Mouse (Mus musculus) ES-E14 (cell line): ENCODE data around the gene Tnfrsf9.

ENCODE experiments used
- HCFC1 ChIP-seq: IDR thresholded peaks from 2 replicates; pipeline ENCODE4 v1.6.1; 2012; ENCODE audit warnings: low read length, inconsistent platforms, borderline replicate concordance; ENCODE audit not compliant: insufficient read depth
- MAFK ChIP-seq: IDR thresholded peaks from 2 replicates; pipeline ENCODE4 v1.6.1; 2014; ENCODE audit warnings: mild to moderate bottlenecking, low read depth, low read length, inconsistent platforms; ENCODE audit not compliant: insufficient read depth

DNA sequence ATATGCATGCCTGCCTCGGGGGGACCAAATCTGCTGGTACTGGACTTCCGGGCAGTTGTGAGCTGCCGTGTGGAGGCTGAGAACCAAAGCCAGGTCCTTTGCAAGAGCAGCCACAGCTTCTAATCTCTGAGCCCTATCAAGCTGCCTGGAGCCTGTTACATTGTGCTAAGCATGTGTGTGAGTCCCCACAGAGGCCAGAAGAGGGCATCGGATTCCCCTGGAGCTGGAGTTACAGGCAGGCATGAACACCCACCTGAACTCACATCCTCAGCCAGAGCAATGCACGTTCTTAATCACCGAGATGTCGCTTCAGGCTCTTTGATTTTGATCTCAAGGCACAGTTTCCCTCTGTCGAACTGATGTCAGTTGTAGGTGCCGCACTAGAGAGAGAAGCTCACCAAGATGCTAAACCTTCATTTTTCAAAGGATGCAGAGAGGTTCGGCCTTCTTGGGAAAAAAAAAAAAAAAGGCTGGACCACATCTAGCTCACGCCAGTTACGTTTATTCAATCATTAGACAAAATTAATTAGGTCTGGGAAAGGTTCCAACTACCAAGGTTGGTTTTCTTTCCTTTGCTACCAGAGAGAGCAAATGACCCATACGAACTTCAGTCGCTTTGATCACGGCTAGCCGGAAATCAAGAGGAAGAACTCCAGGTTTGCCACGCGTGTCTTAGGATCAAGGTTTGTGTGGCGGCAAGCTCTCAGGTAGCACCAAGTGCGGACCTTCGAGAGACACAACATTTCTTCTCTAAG, 64.0 kb downstream of the Tnfrsf9 start:
- TF ChIP-seq HCFC1 (0 out of 2 replicates have a peak, but pooled peaks have one; percentile 12), MAFK (no peak)
